Mouse (Mus musculus) embryonic facial prominence, embryonic 12.5 days (tissue): ENCODE data around the gene Vmn2r89. TPM values are rescaled to one million over a fixed set of nuclear protein-coding genes. Genes with fewer than 3 reads are reported as not detected.
"Not testable (repeated sequence)": the region's sequence is repeated elsewhere in the genome, so short reads cannot be mapped to it uniquely, and the experiment has no call there.

Experiments used
- ATAC-seq: fragments of 200-750 bp; cut with Nextera tagmentation; 2 replicates; pipeline ENCODE4 v1.8.0; 2017; ENCODE audit not compliant: insufficient number of reproducible peaks, insufficient read depth, low FRiP score, low TSS enrichment
- H3K27ac ChIP-seq: fragments of 300-500 bp; sonication (generic); 2 replicates; pipeline ENCODE4 v1.5.1; 2016; ENCODE audit warnings: mild to moderate bottlenecking
- H3K27me3 ChIP-seq: fragments of 300-500 bp; sonication (generic); 2 replicates; pipeline ENCODE4 v1.6.1; 2016; ENCODE audit warnings: mild to moderate bottlenecking, moderate library complexity
- H3K36me3 ChIP-seq: fragments of 300-500 bp; sonication (generic); 2 replicates; pipeline ENCODE4 v1.6.1; 2016; ENCODE audit warnings: mild to moderate bottlenecking
- H3K4me1 ChIP-seq: fragments of 300-500 bp; sonication (generic); 2 replicates; pipeline ENCODE4 v1.6.1; 2016
- H3K4me2 ChIP-seq: fragments of 300-500 bp; sonication (generic); replicated peaks from 2 replicates; pipeline ENCODE4 v1.6.1; 2016; ENCODE audit warnings: mild to moderate bottlenecking, moderate library complexity
- H3K4me3 ChIP-seq: fragments of 300-500 bp; sonication (generic); 2 replicates; pipeline ENCODE4 v1.5.1; 2016; ENCODE audit warnings: mild to moderate bottlenecking
- H3K9ac ChIP-seq: fragments of 300-500 bp; sonication (generic); 2 replicates; pipeline ENCODE4 v1.6.1; 2016; ENCODE audit warnings: mild to moderate bottlenecking, moderate library complexity
- H3K9me3 ChIP-seq: fragments of 300-500 bp; sonication (generic); 2 replicates; pipeline ENCODE4 v1.6.1; 2016; ENCODE audit warnings: mild to moderate bottlenecking, moderate library complexity
- WGBS: fragments of 180-500 bp; shearing (Covaris S2); methylation state at CpG from one replicate; pipeline ENCODE4 v1.1.7; 2016; 5-methylcytosine and 5-hydroxymethylcytosine counted together
- polyA plus RNA-seq: library from polyadenylated mRNA; unstranded; fragments of >200 nt; fragmentation: Nextera tagmentation; extraction: Ambion mirVana; gene quantifications from 2 replicates; pipeline ENCODE4 v1.2.1, GENCODE M21; 2016

The Vmn2r89 gene
- not detected in 2 replicates for polyA plus RNA-seq

DNA sequence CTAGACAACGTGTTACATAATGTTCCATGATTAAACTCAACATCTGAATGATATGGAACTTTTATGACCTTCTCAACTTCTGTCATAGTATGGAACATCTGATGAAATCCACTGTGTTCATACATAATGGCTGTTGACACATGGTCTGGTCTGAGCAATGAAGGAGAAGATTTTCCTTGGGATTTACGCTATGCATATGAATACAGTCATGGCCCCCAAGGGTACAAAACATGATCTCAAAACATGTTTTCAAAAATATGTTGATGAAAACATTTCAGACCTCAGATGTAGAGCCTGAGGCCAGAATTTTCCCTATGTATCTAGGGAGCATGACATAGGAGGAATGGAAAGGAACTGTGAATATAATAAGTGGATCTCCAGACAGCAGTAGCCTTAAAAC lies at the start of gene Vmn2r89:
Gene Vmn2r89, plus strand, starts transcription at position 301 of the 400 bp plus-strand sequence.
- not testable (repeated sequence) for H3K27ac ChIP-seq, ATAC-seq, H3K9me3 ChIP-seq, H3K4me1 ChIP-seq, H3K4me2 ChIP-seq, H3K4me3 ChIP-seq, H3K9ac ChIP-seq, H3K27me3 ChIP-seq, H3K36me3 ChIP-seq
- WGBS: 77% methylated on average over 2 of the region's 2 CpGs

DNA sequence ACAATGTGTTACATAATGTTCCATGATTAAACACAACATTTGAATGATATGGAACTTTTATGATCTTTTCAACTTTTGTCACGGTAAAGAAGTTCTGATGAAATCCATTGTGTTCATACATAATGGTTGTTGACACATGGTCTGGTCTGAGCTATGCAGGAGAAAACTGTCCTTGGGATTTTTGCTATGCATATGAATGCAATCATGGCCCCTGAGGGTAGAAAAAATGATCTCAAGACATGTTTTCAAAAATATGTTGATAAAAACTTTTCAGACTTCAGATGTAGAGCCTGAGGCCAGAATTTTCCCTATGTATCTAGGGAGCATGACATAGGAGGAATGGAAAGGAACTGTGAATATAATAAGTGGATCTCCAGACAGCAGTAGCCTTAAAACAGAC lies 41.1 kb upstream of the Vmn2r89 start, which contains the start of gene Vmn2r88:
Gene Vmn2r88, plus strand, starts transcription at position 301 of the 400 bp plus-strand sequence.
- no peak for ATAC-seq
- WGBS: 81% methylated on average over 1 of the region's 1 CpGs
- H3K4me1 ChIP-seq: no peaks in the 10 kb centered on the region
- no peak within 1 kb of the TSS for H3K9ac ChIP-seq
- H3K4me3 ChIP-seq: no peak within 1 kb of the TSS
- no peaks in the 10 kb centered on the region for H3K27me3 ChIP-seq
- no peaks in the 10 kb centered on the region for H3K36me3 ChIP-seq
- no peaks in the 10 kb centered on the region for H3K9me3 ChIP-seq
- H3K4me2 ChIP-seq: no peak within 1 kb of the TSS
- H3K27ac ChIP-seq: no peak within 1 kb of the TSS

DNA sequence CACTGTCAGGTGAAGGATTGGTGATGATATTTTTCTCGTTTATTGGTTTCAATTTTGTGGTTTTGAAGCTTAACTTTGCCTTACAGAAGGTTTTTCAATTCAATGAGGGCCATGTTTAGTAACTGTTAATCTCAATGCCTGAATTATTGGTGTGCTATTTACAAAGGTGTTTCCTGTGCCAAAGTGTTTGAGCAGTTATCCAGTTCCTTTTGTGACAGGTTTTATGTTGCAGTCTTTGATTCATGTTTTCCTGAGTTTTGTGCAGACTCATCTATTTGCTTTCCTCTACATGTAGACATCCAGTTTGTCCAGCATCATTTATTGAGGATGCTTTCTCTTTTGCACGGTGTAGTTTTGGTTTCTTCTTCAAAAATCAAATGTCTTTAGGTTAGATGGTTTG lies 27.8 kb upstream of the Vmn2r89 start:
- H3K36me3 ChIP-seq: no peaks in the 10 kb centered on the region
- H3K4me2 ChIP-seq: no peak overlapping the region
- ATAC-seq: no peak
- no peak overlapping the region for H3K9ac ChIP-seq
- no peaks in the 10 kb centered on the region for H3K4me1 ChIP-seq
- no peak overlapping the region for H3K27ac ChIP-seq
- no peak overlapping the region for H3K4me3 ChIP-seq
- 56% methylated on average over 2 of the region's 2 CpGs for WGBS
- 0 out of 2 replicates have a peak, but pooled peaks cover 5% of the 10 kb centered on the region for H3K9me3 ChIP-seq
- H3K27me3 ChIP-seq: no peaks in the 10 kb centered on the region

DNA sequence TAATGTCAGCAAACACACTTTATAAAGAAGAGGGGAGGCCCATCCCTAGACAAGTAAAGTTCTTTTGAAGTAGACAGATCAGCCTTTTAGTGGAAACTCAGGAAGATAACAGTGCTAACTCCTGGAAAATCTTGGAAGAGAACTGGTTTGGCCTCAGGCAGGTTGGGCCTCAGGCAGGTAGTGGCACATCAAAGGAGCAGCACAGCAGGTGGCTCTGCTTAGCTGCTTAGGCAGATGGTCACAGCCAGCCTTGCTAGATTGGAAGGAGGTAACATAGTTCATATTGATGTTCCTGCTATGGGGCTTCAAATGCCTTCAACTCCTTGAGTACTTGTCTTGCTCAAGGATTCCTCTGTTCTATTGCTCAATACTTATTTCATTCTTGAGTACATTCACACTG lies 21.5 kb upstream of the Vmn2r89 start:
- not testable (repeated sequence) for H3K4me2 ChIP-seq, ATAC-seq, H3K27me3 ChIP-seq, H3K36me3 ChIP-seq, H3K4me3 ChIP-seq, H3K9ac ChIP-seq, H3K27ac ChIP-seq, H3K9me3 ChIP-seq, H3K4me1 ChIP-seq

GRCm38 (mm10) chr14:51434546-51434945 lies 17.1 kb upstream of the Vmn2r89 start:
- H3K9me3 ChIP-seq: peaks cover 15% of the 10 kb centered on the region
- H3K9ac ChIP-seq: no peak overlapping the region
- WGBS: 95% methylated on average over 16 of the region's 16 CpGs
- H3K27ac ChIP-seq: no peak overlapping the region
- H3K4me1 ChIP-seq: no peaks in the 10 kb centered on the region
- H3K4me3 ChIP-seq: no peak overlapping the region
- no peaks in the 10 kb centered on the region for H3K27me3 ChIP-seq
- no peaks in the 10 kb centered on the region for H3K36me3 ChIP-seq
- ATAC-seq: no peak
- H3K4me2 ChIP-seq: no peak overlapping the region

GRCm38 (mm10) chr14:51435020-51435419 lies 16.6 kb upstream of the Vmn2r89 start:
- no peak overlapping the region for H3K27ac ChIP-seq
- no peaks in the 10 kb centered on the region for H3K36me3 ChIP-seq
- WGBS: 97% methylated on average over 26 of the region's 26 CpGs

DNA sequence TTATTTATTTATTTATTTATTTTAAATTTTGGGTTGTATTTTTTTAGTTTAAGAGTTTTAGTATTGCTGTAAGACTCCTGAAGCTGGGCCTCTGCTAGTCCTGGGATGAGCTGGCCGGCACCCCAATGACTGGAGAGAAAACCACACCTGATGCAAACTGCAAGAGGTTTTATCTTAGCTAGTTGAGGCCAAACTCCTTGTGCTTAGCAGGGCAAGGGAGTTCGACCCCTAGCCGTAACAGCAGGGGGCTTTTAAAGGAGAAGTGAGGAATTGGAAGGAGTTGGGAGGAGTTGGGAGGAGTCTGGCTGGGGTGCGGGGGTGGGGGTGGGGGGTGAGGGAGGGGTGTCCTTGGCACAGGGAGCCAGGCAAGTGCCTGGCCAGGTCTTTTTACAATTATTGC lies 12.7 kb upstream of the Vmn2r89 start:
- 71% methylated on average over 4 of the region's 4 CpGs for WGBS
- H3K4me1 ChIP-seq: no peaks in the 10 kb centered on the region
- H3K4me3 ChIP-seq: no peak overlapping the region
- no peaks in the 10 kb centered on the region for H3K36me3 ChIP-seq
- H3K27ac ChIP-seq: no peak overlapping the region
- no peaks in the 10 kb centered on the region for H3K27me3 ChIP-seq
- no peak for ATAC-seq
- no peak overlapping the region for H3K9ac ChIP-seq
- H3K9me3 ChIP-seq: peaks cover 15% of the 10 kb centered on the region
- H3K4me2 ChIP-seq: no peak overlapping the region

More at GRCm38 (mm10) chr14:51435020-51435419, 16.6 kb upstream of the Vmn2r89 start:
- H3K4me3 ChIP-seq: no peak overlapping the region
- no peak for ATAC-seq
- no peak overlapping the region for H3K9ac ChIP-seq
- no peak overlapping the region for H3K4me2 ChIP-seq
- H3K4me1 ChIP-seq: no peaks in the 10 kb centered on the region
- no peaks in the 10 kb centered on the region for H3K27me3 ChIP-seq
- H3K9me3 ChIP-seq: peaks cover 15% of the 10 kb centered on the region

GRCm38 (mm10) chr14:51480278-51480677 lies 28.6 kb downstream of the Vmn2r89 start:
- 83% methylated on average over 10 of the region's 10 CpGs for WGBS
- H3K27me3 ChIP-seq, H3K4me3 ChIP-seq, H3K4me2 ChIP-seq, H3K9me3 ChIP-seq, H3K36me3 ChIP-seq, H3K9ac ChIP-seq, H3K4me1 ChIP-seq, H3K27ac ChIP-seq, ATAC-seq: not testable (repeated sequence)

DNA sequence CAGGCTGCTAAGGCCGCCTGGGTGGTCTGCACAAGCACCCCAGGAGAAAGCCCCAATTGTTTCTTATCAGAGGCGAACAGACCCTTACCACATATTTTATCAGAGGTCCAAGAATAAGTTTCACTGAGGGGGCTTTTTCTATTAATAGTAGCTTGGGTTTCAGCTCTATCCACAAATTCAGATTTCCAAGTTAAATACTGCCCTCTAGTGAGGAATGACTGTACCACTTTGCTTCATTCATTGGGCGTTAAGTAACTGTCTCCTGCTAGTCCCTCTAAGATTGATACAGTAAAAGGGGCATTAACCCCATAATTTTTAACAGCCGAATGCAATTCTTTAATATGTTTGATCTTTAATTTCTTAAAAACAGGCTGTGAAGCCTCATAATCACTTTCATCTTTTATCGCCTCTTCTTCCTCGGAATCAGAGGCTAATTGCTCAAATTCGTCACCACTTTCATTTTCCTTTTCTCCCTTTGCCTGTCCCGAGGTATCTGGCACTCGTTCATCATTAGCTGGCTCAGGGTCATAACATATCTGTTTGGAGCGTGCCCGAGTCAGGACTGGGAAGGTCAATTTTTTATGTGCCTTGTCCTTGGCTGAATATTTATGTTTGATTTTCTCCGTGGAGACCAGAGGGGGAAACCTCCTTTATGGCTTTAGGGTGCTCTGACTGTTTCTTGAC lies 29.8 kb downstream of the Vmn2r89 start:
- H3K4me3 ChIP-seq, ATAC-seq, H3K4me1 ChIP-seq: not testable (repeated sequence)

DNA sequence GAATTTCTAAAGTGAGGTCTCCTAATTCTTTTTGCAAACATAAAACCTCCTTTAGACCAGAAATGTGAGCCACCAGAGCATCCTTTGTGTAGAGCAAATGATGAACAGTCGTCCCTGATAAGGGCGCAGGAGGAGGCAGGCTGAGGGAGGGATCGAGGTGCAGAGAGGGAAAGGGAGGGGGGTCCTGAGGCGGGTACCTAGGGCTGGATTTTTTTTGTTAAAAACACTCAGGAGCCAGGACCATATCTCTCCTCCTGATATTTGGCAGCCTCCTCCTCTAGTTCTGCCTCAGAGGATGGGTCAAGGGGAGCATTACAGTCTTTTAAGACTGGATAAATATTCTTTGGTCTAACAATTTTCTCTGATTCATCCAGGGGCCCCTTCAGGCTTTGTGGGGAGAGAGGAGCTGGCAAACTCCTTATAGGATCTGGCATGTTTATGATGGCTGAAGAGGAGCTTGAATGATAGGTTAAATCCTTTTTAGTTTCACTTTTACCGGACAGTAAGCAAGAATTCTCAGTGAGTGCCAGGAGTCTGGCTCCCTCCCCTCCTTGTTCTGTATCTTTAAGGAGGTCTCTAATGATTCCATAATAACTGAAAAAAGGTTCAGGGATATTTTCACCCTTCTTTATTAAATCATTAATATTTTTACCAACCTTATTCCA lies 30.5 kb downstream of the Vmn2r89 start:
- 84% methylated on average over 5 of the region's 5 CpGs for WGBS
- H3K4me3 ChIP-seq: no peak overlapping the region
- H3K9ac ChIP-seq: no peak overlapping the region
- no peak overlapping the region for H3K4me2 ChIP-seq
- no peaks in the 10 kb centered on the region for H3K9me3 ChIP-seq
- H3K27me3 ChIP-seq: no peaks in the 10 kb centered on the region
- no peaks in the 10 kb centered on the region for H3K36me3 ChIP-seq
- H3K4me1 ChIP-seq: no peaks in the 10 kb centered on the region
- no peak overlapping the region for H3K27ac ChIP-seq
- ATAC-seq: no peak

More for the DNA sequence above, 29.8 kb downstream of the Vmn2r89 start:
- not testable (repeated sequence) for H3K27me3 ChIP-seq, H3K36me3 ChIP-seq, H3K9me3 ChIP-seq, H3K9ac ChIP-seq, H3K4me2 ChIP-seq, H3K27ac ChIP-seq
- WGBS: 88% methylated on average over 12 of the region's 12 CpGs

GRCm38 (mm10) chr14:51482971-51483381 lies 31.3 kb downstream of the Vmn2r89 start:
- WGBS: 72% methylated on average over 10 of the region's 10 CpGs
- H3K36me3 ChIP-seq: not testable (repeated sequence)

GRCm38 (mm10) chr14:51483671-51484070 lies 32.0 kb downstream of the Vmn2r89 start:
- Histone ChIP-seq H3K4me3 (no peak overlapping the region), H3K36me3 (no peaks in the 10 kb centered on the region), H3K27me3 (no peaks in the 10 kb centered on the region), H3K9me3 (no peaks in the 10 kb centered on the region), H3K4me2 (no peak overlapping the region), H3K9ac (no peak overlapping the region), H3K27ac (no peak overlapping the region), H3K4me1 (no peaks in the 10 kb centered on the region)
- 82% methylated on average over 1 of the region's 1 CpGs for WGBS
- no peak for ATAC-seq

More at GRCm38 (mm10) chr14:51482971-51483381, 31.3 kb downstream of the Vmn2r89 start:
- H3K4me1 ChIP-seq, H3K27me3 ChIP-seq, ATAC-seq, H3K4me3 ChIP-seq, H3K4me2 ChIP-seq, H3K9me3 ChIP-seq, H3K9ac ChIP-seq, H3K27ac ChIP-seq: not testable (repeated sequence)
